Mouse (Mus musculus): ENCODE measurements around the gene Fdps. TPM values are rescaled to one million over a fixed set of nuclear protein-coding genes. Genes with fewer than 3 reads are reported as not detected.

The Fdps gene
- polyA plus RNA-seq, 1 experiment from 2014 or later = 284 TPM

Other genes with a start within 250 kb of the Fdps start
- gene Msto1, start 188.0 kb downstream of the Fdps start, polyA plus RNA-seq (2014; fragmentation: Nextera tagmentation; extraction: Ambion mirVana) = 49.1 and 51.5 TPM in 2 replicates
- 11.1 and 13.4 TPM in 2 replicates for gene Ash1l, start 151.3 kb downstream of the Fdps start, polyA plus RNA-seq (2014; fragmentation: Nextera tagmentation; extraction: Ambion mirVana)
- gene Dap3, start 150.8 kb downstream of the Fdps start, polyA plus RNA-seq (2014; fragmentation: Nextera tagmentation; extraction: Ambion mirVana) = 205 and 214 TPM in 2 replicates
- gene Rusc1, start 8.6 kb downstream of the Fdps start, polyA plus RNA-seq (2014; fragmentation: Nextera tagmentation; extraction: Ambion mirVana) = 11.3 and 11.7 TPM in 2 replicates
- 0.14 TPM in 1 of 2 replicates, not detected in the other for gene Gm43738, start 860 bp downstream of the Fdps start, polyA plus RNA-seq (2014; fragmentation: Nextera tagmentation; extraction: Ambion mirVana)
- 117 and 144 TPM in 2 replicates for gene Pklr, start 34.2 kb upstream of the Fdps start, polyA plus RNA-seq (2014; fragmentation: Nextera tagmentation; extraction: Ambion mirVana)
- gene Hcn3, start 58.2 kb upstream of the Fdps start, polyA plus RNA-seq (2014; fragmentation: Nextera tagmentation; extraction: Ambion mirVana) = 1.2 and 1.6 TPM in 2 replicates
- 18.8 and 22.8 TPM in 2 replicates for gene Clk2, start 62.8 kb upstream of the Fdps start, polyA plus RNA-seq (2014; fragmentation: Nextera tagmentation; extraction: Ambion mirVana)
- gene Scamp3, start 75.5 kb upstream of the Fdps start, polyA plus RNA-seq (2014; fragmentation: Nextera tagmentation; extraction: Ambion mirVana) = 110 and 116 TPM in 2 replicates
- 12.7 and 13.5 TPM in 2 replicates for gene Fam189b, start 81.2 kb upstream of the Fdps start, polyA plus RNA-seq (2014; fragmentation: Nextera tagmentation; extraction: Ambion mirVana)
- 38.5 and 42.1 TPM in 2 replicates for gene Gba, start 101.0 kb upstream of the Fdps start, polyA plus RNA-seq (2014; fragmentation: Nextera tagmentation; extraction: Ambion mirVana)
- gene Thbs3, start 113.2 kb upstream of the Fdps start, polyA plus RNA-seq (2014; fragmentation: Nextera tagmentation; extraction: Ambion mirVana) = 3.2 and 5.9 TPM in 2 replicates
- 219 and 241 TPM in 2 replicates for gene Mtx1, start 125.1 kb upstream of the Fdps start, polyA plus RNA-seq (2014; fragmentation: Nextera tagmentation; extraction: Ambion mirVana)
- 0.30 and 0.62 TPM in 2 replicates for gene Muc1, start 127.1 kb upstream of the Fdps start, polyA plus RNA-seq (2014; fragmentation: Nextera tagmentation; extraction: Ambion mirVana)
- 246 and 251 TPM in 2 replicates for gene Krtcap2, start 144.0 kb upstream of the Fdps start, polyA plus RNA-seq (2014; fragmentation: Nextera tagmentation; extraction: Ambion mirVana)
- 0.97 and 1.7 TPM in 2 replicates for gene Trim46, start 144.3 kb upstream of the Fdps start, polyA plus RNA-seq (2014; fragmentation: Nextera tagmentation; extraction: Ambion mirVana)
- 106 and 118 TPM in 2 replicates for gene Dpm3, start 157.4 kb upstream of the Fdps start, polyA plus RNA-seq (2014; fragmentation: Nextera tagmentation; extraction: Ambion mirVana)
- 25.3 and 31.5 TPM in 2 replicates for gene Slc50a1, start 168.6 kb upstream of the Fdps start, polyA plus RNA-seq (2014; fragmentation: Nextera tagmentation; extraction: Ambion mirVana)
- gene Efna1, start 179.2 kb upstream of the Fdps start, polyA plus RNA-seq (2014; fragmentation: Nextera tagmentation; extraction: Ambion mirVana) = 11.4 and 11.8 TPM in 2 replicates
- gene Efna3, start 221.0 kb upstream of the Fdps start, polyA plus RNA-seq (2014; fragmentation: Nextera tagmentation; extraction: Ambion mirVana) = 2.1 and 3.9 TPM in 2 replicates
- gene Efna4, start 236.1 kb upstream of the Fdps start, polyA plus RNA-seq (2014; fragmentation: Nextera tagmentation; extraction: Ambion mirVana) = 6.5 and 6.9 TPM in 2 replicates
- 19.5 and 23.2 TPM in 2 replicates for gene Adam15, start 248.0 kb upstream of the Fdps start, polyA plus RNA-seq (2014; fragmentation: Nextera tagmentation; extraction: Ambion mirVana)